Mouse (Mus musculus): ENCODE data around the gene Rnps1. TPM values are rescaled to one million over a fixed set of nuclear protein-coding genes. Genes with fewer than 3 reads are reported as not detected.

Gene Rnps1
- polyA plus RNA-seq, 1 experiment from 2014 or later, result 292 TPM

DNA sequence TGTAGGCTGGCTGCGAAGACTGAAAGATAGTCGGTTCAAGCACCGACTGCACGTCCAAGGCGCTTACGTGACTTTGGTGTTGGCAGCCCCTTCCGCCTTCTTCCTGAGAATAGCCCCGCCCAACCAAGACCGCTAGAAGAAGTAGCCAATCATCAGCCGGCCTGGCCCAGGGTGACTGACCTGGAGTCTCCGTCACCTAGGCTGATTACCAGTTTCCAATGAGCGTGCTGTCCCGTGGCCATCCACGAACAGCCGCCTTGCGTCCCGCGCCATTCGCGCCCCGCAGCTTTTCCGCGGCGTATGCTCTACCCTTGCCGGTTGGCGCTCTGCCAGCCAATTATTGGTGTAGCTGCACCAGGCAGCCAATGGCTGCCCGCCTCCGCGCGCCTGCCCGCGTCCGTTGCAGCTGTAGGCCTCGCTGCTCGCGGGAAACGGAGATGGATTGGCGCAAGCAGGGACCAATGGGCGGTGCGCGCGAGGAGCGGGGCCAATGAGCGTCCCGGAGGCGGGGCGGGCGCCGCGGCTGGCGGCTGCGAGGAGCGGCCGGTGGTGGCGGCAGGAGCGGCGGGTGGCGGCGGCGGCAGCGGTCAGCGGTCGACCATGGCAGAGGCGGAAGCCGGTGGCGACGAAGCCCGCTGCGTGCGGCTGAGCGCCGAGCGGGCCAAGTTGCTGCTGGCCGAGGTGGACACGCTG lies 55.7 kb downstream of the Rnps1 start, which contains the start of the genes E4f1 and Pgp:
TSS of gene E4f1 (minus strand) at position 404 of the 693 bp plus-strand sequence.
TSS of gene Pgp (plus strand) at position 483 of the 693 bp plus-strand sequence.
- no peaks in the 10 kb centered on the region for H3K27me3 ChIP-seq (ENCODE audit: insufficient read depth, low read length)
- TF ChIP-seq CTCF (IDR thresholded peaks at IDR 0.05; ENCODE audit: low read depth), result no peak
- H3K4me3 ChIP-seq (ENCODE audit: low read depth, low read length), result peak within 1 kb of the TSS; percentile 85
- peaks cover 24% of the 10 kb centered on the region for H3K36me3 ChIP-seq (ENCODE audit: insufficient read depth)
- H3K9me3 ChIP-seq (ENCODE audit: low read depth, low read length), result no peaks in the 10 kb centered on the region
- WGBS, result under 1% methylated on average over 74 of the region's 75 CpGs
- H3K4me1 ChIP-seq (ENCODE audit: insufficient read depth), result peaks cover 11% of the 10 kb centered on the region
- peak within 1 kb of the TSS; percentile 81 for H3K9ac ChIP-seq
- peak within 1 kb of the TSS; percentile 98 for H3K4me2 ChIP-seq
- DNase-seq (peak; percentile 100), ATAC-seq (ENCODE audit: insufficient read depth) (peak; percentile 99)
- H3K27ac ChIP-seq (ENCODE audit: low read depth), result peak within 1 kb of the TSS; percentile 71

GRCm38 (mm10) chr17:24470701-24471527 lies 56.5 kb downstream of the Rnps1 start:
- WGBS, result under 1% methylated on average over 67 of the region's 68 CpGs
- TF ChIP-seq CTCF (IDR thresholded peaks at IDR 0.05; ENCODE audit: low read depth), result no peak
- ATAC-seq (ENCODE audit: insufficient read depth) (peak; percentile 46), DNase-seq (peak; percentile 49)
- Histone ChIP-seq H3K4me3 (ENCODE audit: low read depth, low read length) (peak overlapping the region; percentile 85), H3K9ac (peak overlapping the region; percentile 81), H3K4me2 (peak overlapping the region; percentile 98), H3K27me3 (ENCODE audit: insufficient read depth, low read length) (no peaks in the 10 kb centered on the region), H3K4me1 (ENCODE audit: insufficient read depth) (peaks cover 11% of the 10 kb centered on the region), H3K27ac (ENCODE audit: low read depth) (peak overlapping the region; percentile 71), H3K36me3 (ENCODE audit: insufficient read depth) (peaks cover 32% of the 10 kb centered on the region), H3K9me3 (ENCODE audit: low read depth, low read length) (no peaks in the 10 kb centered on the region)

GRCm38 (mm10) chr17:24472512-24472911 lies 58.1 kb downstream of the Rnps1 start:
- ATAC-seq (ENCODE audit: insufficient read depth) (no peak), DNase-seq (peak; percentile 56)

GRCm38 (mm10) chr17:24473612-24474275 lies 59.4 kb downstream of the Rnps1 start, which contains the start of gene Bricd5:
Gene Bricd5, plus strand, starts transcription at chr17:24473884.
- Histone ChIP-seq H3K9ac (0 out of 2 replicates have a peak within 1 kb of the TSS, but pooled peaks have one; percentile 15), H3K27me3 (ENCODE audit: insufficient read depth, low read length) (no peaks in the 10 kb centered on the region), H3K9me3 (ENCODE audit: low read depth, low read length) (no peaks in the 10 kb centered on the region), H3K36me3 (ENCODE audit: insufficient read depth) (peaks cover 45% of the 10 kb centered on the region), H3K27ac (ENCODE audit: low read depth) (no peak within 1 kb of the TSS), H3K4me1 (ENCODE audit: insufficient read depth) (peaks cover 11% of the 10 kb centered on the region), H3K4me3 (ENCODE audit: low read depth, low read length) (no peak within 1 kb of the TSS), H3K4me2 (peak within 1 kb of the TSS; percentile 98; the same call in 1 of the 2 replicates)
- WGBS, result 76% methylated on average over 6 of the region's 6 CpGs
- no peak for TF ChIP-seq CTCF (IDR thresholded peaks at IDR 0.05; ENCODE audit: low read depth)
- DNase-seq, result no peak
- ATAC-seq (ENCODE audit: insufficient read depth), result no peak

More at GRCm38 (mm10) chr17:24472512-24472911, 58.1 kb downstream of the Rnps1 start:
- Histone ChIP-seq H3K9ac (no peak overlapping the region), H3K4me3 (ENCODE audit: low read depth, low read length) (peak overlapping the region; percentile 85; the same call in 1 of the 2 replicates), H3K9me3 (ENCODE audit: low read depth, low read length) (no peaks in the 10 kb centered on the region), H3K27me3 (ENCODE audit: insufficient read depth, low read length) (no peaks in the 10 kb centered on the region), H3K36me3 (ENCODE audit: insufficient read depth) (peaks cover 45% of the 10 kb centered on the region), H3K4me2 (peak overlapping the region; percentile 98), H3K27ac (ENCODE audit: low read depth) (no peak overlapping the region), H3K4me1 (ENCODE audit: insufficient read depth) (peaks cover 11% of the 10 kb centered on the region)
- 79% methylated on average over 4 of the region's 4 CpGs for WGBS
- TF ChIP-seq CTCF (IDR thresholded peaks at IDR 0.05; ENCODE audit: low read depth), result no peak

GRCm38 (mm10) chr17:24474557-24474956 lies 60.2 kb downstream of the Rnps1 start:
- Histone ChIP-seq H3K27ac (ENCODE audit: low read depth) (no peak overlapping the region), H3K4me1 (ENCODE audit: insufficient read depth) (peaks cover 11% of the 10 kb centered on the region), H3K4me3 (ENCODE audit: low read depth, low read length) (no peak overlapping the region), H3K4me2 (no peak overlapping the region), H3K27me3 (ENCODE audit: insufficient read depth, low read length) (no peaks in the 10 kb centered on the region), H3K9me3 (ENCODE audit: low read depth, low read length) (no peaks in the 10 kb centered on the region), H3K36me3 (ENCODE audit: insufficient read depth) (peaks cover 45% of the 10 kb centered on the region), H3K9ac (no peak overlapping the region)
- WGBS, result 79% methylated on average over 5 of the region's 5 CpGs
- no peak for TF ChIP-seq CTCF (IDR thresholded peaks at IDR 0.05; ENCODE audit: low read depth)
- DNase-seq, result no peak
- no peak for ATAC-seq (ENCODE audit: insufficient read depth)

Other genes starting within 250 kb of the Rnps1 start
- 450 and 473 TPM in 2 replicates for gene Atp6v0c, start 244.9 kb upstream of the Rnps1 start, polyA plus RNA-seq (2014; fragmentation: Nextera tagmentation; extraction: Ambion mirVana)
- gene Tbc1d24, start 209.0 kb upstream of the Rnps1 start, polyA plus RNA-seq (2014; fragmentation: Nextera tagmentation; extraction: Ambion mirVana), result 6.4 and 7.0 TPM in 2 replicates
- 8.2 and 10.3 TPM in 2 replicates for gene Ntn3, start 205.0 kb upstream of the Rnps1 start, polyA plus RNA-seq (2014; fragmentation: Nextera tagmentation; extraction: Ambion mirVana)
- 14.5 and 15.2 TPM in 2 replicates for gene Tedc2, start 193.7 kb upstream of the Rnps1 start, polyA plus RNA-seq (2014; fragmentation: Nextera tagmentation; extraction: Ambion mirVana)
- 79.3 and 81.1 TPM in 2 replicates for gene Ccnf, start 163.1 kb upstream of the Rnps1 start, polyA plus RNA-seq (2014; fragmentation: Nextera tagmentation; extraction: Ambion mirVana)
- not detected in 2 replicates for gene Abca17, start 63.5 kb upstream of the Rnps1 start, polyA plus RNA-seq (2014; fragmentation: Nextera tagmentation; extraction: Ambion mirVana)
- 16.2 and 17.4 TPM in 2 replicates for gene Abca3, start 62.6 kb upstream of the Rnps1 start, polyA plus RNA-seq (2014; fragmentation: Nextera tagmentation; extraction: Ambion mirVana)
- gene Eci1, start 12.1 kb downstream of the Rnps1 start, polyA plus RNA-seq (2014; fragmentation: Nextera tagmentation; extraction: Ambion mirVana), result 79.8 and 80.8 TPM in 2 replicates
- 1.8 and 2.6 TPM in 2 replicates for gene Dnase1l2, start 28.5 kb downstream of the Rnps1 start, polyA plus RNA-seq (2014; fragmentation: Nextera tagmentation; extraction: Ambion mirVana)
- gene E4f1, start 55.7 kb downstream of the Rnps1 start, polyA plus RNA-seq (2014; fragmentation: Nextera tagmentation; extraction: Ambion mirVana), result 22.3 and 25.2 TPM in 2 replicates
- gene Pgp, start 55.8 kb downstream of the Rnps1 start, polyA plus RNA-seq (2014; fragmentation: Nextera tagmentation; extraction: Ambion mirVana), result 57.9 and 60.2 TPM in 2 replicates
- gene Bricd5, start 59.3 kb downstream of the Rnps1 start, polyA plus RNA-seq (2014; fragmentation: Nextera tagmentation; extraction: Ambion mirVana), result 0.37 TPM in 1 of 2 replicates, not detected in the other
- 23.8 and 30.2 TPM in 2 replicates for gene Mlst8, start 64.5 kb downstream of the Rnps1 start, polyA plus RNA-seq (2014; fragmentation: Nextera tagmentation; extraction: Ambion mirVana)
- gene Caskin1, start 74.0 kb downstream of the Rnps1 start, polyA plus RNA-seq (2014; fragmentation: Nextera tagmentation; extraction: Ambion mirVana), result 0.93 and 1.1 TPM in 2 replicates
- 103 and 106 TPM in 2 replicates for gene Traf7, start 113.4 kb downstream of the Rnps1 start, polyA plus RNA-seq (2014; fragmentation: Nextera tagmentation; extraction: Ambion mirVana)
- gene Rab26, start 119.6 kb downstream of the Rnps1 start, polyA plus RNA-seq (2014; fragmentation: Nextera tagmentation; extraction: Ambion mirVana), result 2.8 and 3.1 TPM in 2 replicates
- 27.6 and 34.0 TPM in 2 replicates for gene Pkd1, start 135.3 kb downstream of the Rnps1 start, polyA plus RNA-seq (2014; fragmentation: Nextera tagmentation; extraction: Ambion mirVana)
- 62.2 and 66.5 TPM in 2 replicates for gene Tsc2, start 218.1 kb downstream of the Rnps1 start, polyA plus RNA-seq (2014; fragmentation: Nextera tagmentation; extraction: Ambion mirVana)
- gene Nthl1, start 218.1 kb downstream of the Rnps1 start, polyA plus RNA-seq (2014; fragmentation: Nextera tagmentation; extraction: Ambion mirVana), result 15.9 and 18.6 TPM in 2 replicates
- gene Slc9a3r2, start 235.8 kb downstream of the Rnps1 start, polyA plus RNA-seq (2014; fragmentation: Nextera tagmentation; extraction: Ambion mirVana), result 67.8 and 68.3 TPM in 2 replicates
- gene Npw, start 243.9 kb downstream of the Rnps1 start, polyA plus RNA-seq (2014; fragmentation: Nextera tagmentation; extraction: Ambion mirVana), result 0.78 and 1.0 TPM in 2 replicates

All from lung, embryonic 14.5 days (tissue).